Mouse (Mus musculus): Measurements from ENCODE around the gene Git2.
A peak's percentile ranks its signal among the peaks of the same experiment; 100 is the strongest.

The Git2 gene

DNA sequence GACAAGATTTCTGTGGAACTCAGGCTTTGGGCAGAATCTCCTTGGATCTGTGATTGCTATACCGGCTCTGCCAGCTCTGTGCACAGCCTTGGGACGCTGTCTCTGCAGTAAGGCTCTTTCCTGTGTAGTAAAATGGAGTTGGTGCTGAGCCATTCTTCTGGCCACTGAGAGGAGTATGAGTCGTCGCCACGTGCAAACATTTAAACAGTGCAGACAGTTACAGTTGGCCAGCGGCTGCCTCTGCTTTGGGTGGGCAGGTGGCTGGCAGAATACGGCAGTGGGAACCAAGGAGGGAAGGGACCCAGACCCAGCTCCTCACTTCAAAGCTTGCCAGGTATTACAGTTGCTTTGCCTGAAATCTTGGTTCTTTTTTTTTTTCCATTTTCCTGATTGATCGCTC, 21.9 kb upstream of the Git2 start:
- DNase-seq (ENCODE audit: inconsistent ontology term): no peak

DNA sequence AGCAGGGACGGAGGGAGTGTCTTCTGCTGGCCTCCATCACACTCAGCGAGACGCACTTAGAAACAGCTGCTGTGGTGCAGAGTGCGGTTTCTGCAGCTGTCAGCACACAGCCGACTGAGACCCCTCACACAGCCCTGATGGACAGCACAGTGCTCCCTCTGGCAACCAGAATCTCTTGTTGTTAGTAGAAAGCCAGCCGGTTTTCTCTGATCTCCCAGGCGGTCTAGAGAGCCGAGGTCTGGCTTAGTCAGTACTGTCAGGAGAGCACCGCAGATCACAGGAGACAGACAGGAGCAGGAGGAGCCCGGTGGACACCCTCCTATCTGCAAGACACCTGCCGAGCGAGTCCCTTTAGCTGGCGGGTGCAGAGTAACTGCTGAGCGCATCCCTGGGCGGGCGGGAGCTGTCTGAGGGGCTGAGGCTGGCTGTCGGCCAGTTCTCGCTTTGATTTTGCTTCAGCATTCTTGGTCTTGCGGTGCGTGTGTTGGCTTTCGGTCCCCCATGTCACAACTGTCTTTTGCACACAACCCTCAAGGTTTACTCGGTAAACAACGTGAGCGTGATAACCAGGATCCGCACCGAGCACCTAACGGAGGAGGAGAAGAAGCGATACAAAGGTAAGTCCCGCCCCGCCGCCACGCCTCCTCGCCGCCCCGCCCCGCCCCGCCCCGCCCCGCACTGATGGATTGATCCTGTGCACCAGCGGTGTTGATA, 21.1 kb upstream of the Git2 start:
- peak; percentile 37 for DNase-seq (ENCODE audit: inconsistent ontology term)

DNA sequence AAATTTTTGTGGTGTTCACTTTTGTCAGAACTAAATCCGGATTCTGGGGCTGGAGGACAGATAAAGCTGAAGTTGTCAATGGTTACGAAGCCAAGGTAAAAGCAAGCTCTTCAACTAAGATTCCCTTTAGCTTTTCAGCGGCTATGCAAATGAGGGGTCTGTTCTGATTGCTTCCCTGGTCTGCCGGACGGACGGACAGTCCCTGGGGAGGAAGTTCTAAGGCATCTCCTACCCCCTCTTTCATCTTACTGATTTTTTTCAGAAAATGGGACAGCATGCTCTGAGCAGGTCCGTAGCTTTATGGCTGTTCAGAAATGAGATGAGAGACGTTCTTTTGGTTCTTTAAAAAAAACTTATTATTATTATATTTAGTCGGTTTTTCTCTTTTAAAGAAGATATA, 20.3 kb upstream of the Git2 start:
- no peak for DNase-seq (ENCODE audit: inconsistent ontology term)

DNA sequence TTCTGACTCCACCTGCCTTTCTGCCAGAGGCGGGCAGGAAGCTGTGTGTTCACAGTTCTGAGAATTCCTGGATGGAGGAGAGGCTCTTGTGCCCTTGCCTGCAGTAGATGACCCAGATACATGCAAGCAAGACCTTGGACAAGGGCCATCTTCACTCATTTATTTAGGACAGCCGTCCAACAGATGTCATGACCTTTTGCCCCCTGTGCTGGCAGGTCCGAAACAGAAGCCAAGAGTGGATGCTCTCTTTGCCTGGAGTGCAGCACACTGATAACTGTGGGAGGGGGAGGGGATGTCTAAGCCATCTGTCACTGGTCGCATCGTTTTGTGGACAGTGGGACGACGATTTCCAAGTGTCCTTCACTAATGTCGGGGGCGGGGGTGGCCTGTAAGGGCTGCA, 19.9 kb upstream of the Git2 start:
- no peak for DNase-seq (ENCODE audit: inconsistent ontology term)

DNA sequence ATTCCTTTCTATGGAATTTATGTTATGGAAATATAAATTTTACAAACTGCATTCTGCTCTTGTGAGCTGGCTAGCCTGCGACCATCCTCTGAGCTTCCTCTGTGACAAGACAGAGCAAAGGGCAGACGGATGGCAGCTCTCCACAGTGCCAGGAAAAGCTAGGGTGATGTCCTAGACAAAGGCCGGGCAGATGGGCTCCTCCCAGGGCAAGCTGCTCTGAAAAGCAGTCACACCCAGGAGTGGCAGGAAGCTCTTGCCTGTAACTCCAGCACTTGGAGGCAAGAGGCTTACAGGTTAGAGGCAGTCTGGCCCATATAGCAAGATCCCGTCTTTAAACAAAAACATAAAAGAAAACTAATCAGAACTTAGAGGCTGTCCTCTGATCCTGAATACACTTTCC, 19.3 kb upstream of the Git2 start:
- no peak for DNase-seq (ENCODE audit: inconsistent ontology term)

DNA sequence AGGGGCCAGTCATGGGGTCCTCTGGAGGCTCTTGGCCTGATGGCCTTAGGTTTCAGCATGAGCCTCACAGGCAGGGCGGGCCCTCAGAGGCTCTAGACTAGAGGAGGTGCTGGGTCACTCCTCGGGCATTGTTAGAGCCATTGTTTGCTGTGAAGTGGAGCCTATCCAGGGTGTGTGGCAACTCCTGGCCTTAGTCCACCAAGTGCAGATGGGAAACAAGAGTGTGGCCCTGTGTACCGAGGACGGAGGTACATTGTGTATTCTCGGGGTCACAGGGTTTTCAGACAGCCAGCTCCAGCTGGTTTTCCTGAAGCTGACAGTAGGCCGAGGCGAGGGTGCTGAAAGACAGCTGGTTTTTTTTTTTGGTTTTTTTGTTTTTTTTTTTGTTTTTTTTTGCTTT, 18.0 kb upstream of the Git2 start:
- no peak for DNase-seq (ENCODE audit: inconsistent ontology term)

DNA sequence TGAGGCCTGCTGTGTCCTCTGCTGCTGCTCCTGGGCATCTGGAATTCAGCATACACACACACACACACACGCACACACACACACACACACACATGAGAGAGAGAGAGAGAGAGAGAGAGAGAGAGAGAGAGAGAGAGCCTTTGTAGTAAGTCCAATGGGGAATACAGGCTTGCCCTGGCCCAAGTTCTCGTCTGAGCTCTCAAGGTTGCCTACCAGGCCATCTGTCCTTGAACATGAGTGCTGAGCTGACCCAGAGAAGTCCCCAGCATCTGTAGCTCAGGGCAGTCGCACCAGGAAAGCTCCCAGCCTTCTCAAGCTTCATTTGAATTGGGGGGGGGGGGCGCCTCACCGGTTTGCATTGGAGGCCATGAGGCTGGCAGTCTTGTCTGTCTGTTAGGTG, 9.9 kb upstream of the Git2 start:
- DNase-seq (ENCODE audit: inconsistent ontology term): no peak

DNA sequence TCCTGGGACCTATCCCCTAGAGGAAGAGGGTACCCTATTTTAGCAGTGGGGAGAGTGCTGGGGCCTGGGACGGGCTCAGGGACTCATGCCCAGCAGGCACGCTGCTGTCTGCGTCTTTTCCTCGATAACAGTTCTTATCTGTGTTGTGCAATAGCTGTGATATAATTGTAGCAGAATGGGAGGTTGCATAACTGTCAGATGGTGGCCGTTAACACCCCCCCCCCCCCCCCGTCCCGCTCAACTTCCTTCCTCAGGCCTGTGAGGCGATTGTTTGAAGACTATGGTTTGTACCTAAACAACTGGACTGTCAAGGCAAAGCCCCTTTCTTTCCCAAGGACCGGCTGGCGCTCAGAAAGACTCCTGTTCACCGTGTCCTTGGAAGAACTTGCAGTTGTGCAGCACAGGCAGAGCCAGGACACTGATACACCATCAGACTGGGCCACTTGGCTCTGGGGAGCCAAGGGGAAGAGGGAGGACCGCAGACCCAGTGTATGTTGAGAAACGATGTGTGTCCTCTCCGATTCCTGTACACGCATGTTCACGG, 9.4 kb upstream of the Git2 start:
- no peak for DNase-seq (ENCODE audit: inconsistent ontology term)

DNA sequence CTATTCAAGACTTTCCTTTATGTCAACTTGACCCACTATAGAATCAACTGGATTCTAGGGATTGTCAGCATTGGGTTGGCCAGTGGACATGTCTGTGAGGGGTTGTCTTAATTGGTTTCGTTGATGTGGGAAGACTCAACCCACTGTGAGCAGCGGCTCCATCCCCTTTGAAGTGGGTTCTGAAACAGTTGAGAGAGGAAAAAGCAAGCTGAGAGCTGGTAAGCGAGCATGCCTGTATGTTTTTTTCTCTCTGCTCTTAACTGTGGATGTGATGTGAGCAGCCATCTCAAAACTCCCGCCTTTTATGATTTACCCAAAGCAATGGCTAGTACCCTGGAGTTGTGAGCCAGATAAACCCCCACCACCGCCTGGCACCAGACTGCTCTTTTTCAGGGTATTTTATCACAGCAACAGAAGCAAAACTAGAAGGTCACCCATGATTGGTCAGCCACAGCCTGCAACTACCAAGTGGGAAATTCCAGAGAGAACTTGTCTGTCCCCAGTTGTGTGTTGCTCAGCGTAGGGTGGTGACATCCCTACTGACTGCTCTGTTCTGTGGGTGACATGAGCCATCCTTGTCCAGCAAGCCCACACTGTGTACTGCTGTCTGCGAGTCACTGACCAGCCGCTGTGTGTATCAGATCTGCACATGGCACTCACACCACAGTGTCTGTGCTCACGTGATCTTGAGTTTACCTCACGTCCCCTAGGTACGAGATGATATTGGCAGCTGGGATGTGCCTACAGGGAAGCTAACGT, 8.3 kb upstream of the Git2 start:
- no peak for DNase-seq (ENCODE audit: inconsistent ontology term)

DNA sequence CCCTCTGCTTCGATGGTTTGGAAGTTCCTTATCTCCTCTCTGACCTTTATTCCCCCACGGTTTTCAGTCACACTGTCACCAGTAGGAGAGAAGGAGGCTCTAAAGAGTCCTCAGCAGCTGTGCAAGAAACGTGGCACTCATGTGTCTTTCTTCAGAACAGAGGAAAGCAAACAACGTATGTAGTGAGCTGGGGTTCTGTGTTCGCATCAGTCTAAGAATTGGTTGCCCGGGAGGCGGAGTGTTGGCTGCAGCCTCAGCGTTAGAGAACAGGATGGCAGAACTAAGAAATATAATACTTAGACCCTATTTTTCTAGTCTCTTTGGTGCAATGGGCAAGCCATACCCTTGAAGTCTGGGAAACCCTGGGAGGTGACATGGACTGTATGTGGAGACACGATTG, 7.7 kb upstream of the Git2 start:
- no peak for DNase-seq (ENCODE audit: inconsistent ontology term)

DNA sequence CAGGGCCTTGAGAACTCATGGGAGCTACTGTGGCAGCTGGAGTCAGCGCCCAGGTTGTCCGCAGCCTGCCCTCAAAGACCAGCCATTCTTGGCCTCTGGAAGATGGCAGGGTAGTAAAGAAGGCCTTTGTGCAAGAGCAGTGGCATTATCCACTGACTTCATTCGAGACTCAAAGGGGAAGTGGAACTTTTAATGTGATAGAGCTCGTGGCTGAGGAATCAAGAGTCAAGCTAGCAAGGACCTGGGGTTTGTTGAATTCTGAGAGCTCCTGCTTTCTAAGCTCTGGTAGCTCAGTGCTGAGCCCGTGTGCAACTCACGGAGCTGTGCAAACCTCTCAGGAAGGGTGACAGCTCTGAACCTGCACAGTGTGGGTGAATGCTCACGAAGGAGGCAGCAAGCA, 5.6 kb upstream of the Git2 start:
- no peak for DNase-seq (ENCODE audit: inconsistent ontology term)

DNA sequence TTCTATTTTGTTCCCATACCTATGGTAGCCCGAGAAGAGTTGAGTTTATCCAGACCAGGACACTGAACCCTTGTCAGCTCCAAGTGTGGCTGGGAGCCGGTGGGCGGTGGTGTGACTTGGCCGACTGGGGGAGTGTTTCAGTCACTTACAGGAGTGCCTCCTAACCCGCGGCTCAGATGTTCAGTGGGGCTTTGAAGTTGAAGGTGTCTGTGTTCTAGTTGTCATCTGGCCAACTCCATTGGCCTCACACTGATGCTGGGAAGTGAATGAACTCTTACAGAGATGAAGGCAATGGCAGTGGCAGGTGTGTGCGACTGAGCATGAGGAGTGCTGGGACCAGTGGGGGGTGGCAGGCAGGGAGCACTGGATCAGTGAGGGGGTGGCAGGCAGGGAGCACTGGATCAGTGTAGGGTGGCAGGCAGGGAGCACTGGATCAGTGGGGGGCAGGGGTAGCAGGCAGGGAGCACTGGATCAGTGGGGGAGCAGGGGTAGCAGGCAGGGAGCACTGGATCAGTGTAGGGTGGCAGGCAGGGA, 4.7 kb upstream of the Git2 start:
- DNase-seq (ENCODE audit: inconsistent ontology term): no peak

DNA sequence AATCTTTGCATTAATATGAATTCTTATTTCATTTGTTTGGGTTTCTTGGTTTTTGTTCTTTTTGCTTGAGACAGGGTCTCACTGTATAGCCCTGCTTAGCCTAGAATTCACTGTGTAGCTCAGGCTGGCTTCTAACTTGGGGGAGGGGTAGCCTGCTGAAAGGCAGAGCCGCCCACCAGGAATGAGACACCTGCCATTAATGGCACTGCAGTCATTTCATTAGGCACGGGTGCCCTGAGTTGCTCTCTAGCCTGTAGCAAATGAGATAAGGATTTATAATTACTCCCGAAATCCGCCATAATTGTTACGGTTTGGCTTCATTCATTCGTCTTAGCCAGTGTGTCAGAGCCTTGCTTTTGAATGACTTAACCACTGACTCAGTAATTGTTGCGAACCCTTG, 857 bp upstream of the Git2 start:
- DNase-seq (ENCODE audit: inconsistent ontology term): no peak

DNA sequence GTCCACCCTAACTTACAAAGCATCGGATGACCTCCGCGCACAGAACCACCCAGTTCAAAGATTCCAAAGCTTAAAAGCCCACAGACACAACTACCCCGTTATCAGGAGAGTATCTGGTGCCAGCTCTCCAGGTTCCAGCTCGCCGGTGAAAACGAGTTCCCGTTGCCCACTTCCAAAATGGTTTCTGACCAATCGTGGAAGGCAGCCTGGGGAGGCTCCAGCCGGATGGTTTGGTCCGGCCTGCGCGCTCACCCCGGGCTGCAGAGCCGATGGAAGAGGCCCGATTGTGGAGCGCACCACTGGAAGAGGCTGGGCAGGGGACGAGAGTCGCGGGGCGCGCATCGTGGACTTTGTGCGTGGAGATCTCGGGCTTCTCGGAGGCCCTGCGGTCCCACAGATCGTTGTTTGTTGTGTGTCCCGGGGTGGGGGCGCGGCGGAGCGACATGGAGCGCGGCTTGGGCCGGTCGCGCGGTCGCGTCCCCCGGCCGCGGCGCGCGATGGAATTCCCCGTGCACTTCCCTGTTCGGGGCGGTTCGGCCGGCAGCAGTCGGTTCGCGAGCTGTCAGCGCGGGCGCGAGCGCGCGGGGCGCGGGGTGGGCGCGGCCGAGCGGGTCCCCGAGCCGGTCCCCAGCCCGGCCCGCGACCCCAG, 790 bp downstream of the Git2 start, which contains the start of gene Ankrd13a:
Ankrd13a (plus strand) TSS at position 275 of the 649 bp plus-strand sequence.
- peak; percentile 94 for DNase-seq (ENCODE audit: inconsistent ontology term)

DNA sequence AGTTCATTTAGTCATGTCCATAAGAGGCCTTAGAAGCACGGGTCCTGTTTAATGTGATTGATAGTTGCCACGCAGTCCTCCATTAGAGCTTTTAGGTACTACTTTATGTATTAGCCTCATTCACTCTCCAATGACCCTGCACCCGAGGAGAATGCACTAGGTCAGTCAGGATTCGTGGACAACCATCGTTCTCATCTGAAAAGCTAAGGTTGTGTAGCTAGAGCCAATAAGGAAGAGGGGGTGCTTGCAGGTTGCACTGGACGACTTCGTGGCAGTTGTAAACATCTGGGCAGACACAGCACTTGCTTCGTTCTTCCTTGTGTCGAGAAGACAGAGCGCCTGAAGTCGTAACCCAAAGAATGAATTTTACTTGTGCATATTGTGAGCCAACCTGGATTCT, 1.5 kb downstream of the Git2 start:
- no peak for DNase-seq (ENCODE audit: inconsistent ontology term)

DNA sequence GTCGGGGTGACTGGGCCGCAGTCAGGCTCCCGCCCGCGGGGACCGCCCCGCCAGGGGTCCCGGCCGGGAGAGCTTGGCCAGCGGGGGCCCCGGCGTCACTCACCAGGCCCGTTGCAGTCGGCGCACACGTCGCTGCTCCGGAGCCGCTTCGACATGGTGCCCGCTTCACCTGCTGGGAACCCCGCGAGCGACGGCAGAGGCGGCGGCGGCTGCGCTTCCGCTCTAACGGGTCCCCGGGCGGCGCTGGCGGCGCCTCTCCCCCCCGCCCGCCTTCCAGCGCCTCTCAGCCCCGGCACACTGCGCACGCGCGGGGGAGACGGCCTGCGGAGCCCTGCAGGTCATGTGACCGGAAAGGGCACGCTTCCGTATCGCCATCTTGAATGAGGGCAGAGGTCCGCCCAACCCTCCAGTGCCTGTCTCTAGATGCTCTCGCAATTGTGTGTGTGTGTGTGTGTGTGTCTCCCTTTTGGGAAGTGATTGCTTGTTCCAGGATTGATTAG, 2.1 kb downstream of the Git2 start:
- DNase-seq (ENCODE audit: inconsistent ontology term): peak; percentile 97

DNA sequence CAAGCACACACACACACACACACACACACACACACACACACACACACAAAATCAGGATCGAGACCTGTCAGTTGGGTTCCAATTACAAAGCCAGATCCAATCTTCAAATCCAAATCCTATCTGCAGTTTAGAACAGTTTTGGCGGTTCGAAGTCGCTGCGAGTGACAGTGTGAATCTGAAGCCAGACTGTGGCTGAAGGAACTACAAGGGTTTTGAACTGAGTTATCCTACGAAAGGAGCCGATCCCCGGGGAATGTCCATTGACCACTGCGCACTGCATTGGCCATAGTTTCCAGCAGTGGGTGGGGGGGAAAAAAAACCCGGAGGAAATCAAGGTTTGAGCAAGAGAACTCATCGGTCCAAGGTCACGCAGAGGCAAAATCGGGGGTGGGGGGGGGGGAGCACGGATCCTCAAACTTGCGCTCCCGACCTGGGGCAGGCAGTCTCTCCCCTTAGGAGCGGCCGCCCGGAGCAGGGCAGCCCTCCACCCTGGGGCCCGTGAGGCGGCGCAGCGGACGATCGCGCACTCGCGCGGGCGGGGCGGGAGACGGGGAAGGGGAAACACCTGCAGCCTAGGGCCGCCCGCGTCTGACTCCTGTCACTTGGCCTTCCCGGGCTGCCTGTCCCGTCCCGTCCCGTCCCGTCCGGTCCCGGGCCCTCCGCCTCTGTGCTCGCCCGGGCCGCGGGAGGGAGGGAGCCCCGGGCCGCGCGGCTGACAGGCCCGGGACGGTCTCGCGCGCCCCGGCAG, 2.7 kb downstream of the Git2 start:
- DNase-seq (ENCODE audit: inconsistent ontology term): peak; percentile 57

DNA sequence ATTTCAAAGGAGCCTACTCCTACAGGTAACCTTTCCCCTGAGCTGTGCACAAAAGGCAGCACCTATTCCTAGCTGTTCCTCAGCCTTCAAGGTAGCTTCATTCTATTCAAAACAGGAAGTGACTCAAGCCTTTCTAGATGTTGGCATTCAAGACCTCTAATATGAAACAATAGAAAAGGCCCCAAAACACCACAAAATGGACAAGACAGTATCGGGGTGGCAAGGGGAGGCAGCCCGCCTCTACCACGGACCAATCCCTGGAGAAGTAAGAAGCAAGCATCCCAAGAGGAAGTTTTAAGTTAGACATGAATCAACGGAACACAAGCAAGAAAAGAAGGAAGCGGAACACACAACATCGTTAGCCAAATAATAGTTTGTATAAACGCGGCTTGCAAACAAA, 3.5 kb downstream of the Git2 start:
- peak; percentile 14 for DNase-seq (ENCODE audit: inconsistent ontology term)

DNA sequence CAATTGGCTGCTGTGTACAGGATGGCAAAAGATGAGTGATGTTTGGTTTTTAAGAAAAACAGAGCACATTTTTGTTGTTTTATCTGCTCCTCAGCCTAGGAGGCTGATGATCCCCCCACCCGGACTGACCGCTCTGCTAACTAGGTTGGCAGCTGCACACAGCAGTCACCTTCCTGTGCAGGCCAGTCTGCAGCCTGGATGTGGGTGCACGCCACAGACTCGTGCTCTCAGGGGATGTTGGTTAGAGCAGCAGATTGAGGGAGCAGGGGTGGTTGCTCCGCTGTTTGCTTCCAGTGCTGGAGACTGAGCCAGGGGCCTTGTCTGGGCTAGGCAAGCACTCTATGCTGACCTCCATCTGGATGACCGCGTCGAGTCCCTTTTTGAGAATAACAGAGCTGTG, 5.5 kb downstream of the Git2 start:
- no peak for DNase-seq (ENCODE audit: inconsistent ontology term)

DNA sequence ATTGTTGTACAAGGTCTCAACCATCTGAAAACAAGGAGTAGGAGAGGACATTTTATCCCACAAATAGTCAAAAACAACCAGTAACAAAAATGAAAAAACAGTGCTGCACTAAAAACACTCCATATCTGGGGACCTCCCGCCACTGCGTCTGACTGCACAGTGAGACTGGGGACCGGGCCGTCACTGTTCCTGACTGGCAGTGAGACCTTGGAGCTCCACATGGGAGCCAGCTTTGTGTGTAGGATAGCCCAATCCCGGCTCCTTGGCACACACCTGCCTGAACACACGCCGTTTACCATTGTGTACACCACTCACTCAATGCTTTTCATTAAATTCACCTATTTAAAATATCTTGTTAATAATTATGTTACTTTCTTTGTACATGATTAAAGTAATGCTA, 8.1 kb downstream of the Git2 start:
- DNase-seq (ENCODE audit: inconsistent ontology term): no peak

DNA sequence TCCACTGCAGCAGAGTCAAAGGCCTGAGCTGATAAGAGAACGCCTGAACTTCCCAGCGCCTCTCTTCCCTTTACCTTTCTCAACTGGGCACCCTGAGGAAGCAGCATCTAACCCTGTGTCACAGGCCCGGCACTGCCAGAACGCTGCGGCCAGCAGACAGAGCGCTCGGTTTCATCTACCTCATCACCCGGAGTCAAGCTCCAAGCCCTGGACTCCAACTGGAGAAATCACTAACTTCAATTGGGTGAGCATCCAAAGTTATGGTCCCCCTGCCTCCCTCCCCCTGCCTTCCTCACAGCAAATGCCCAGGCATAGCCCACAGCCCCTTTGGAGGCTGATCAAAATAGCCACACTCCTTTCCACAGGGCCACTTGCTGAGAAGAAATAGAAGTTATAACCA, 8.6 kb downstream of the Git2 start:
- DNase-seq (ENCODE audit: inconsistent ontology term): no peak

Measured in Muller cell, postnatal 12 days (primary cell).